Mouse (Mus musculus): ENCODE results near the gene Slc22a17.

Slc22a17 gene

GRCm38 (mm10) chr14:54900383-54900782 is 12.5 kb downstream of the Slc22a17 start:
- DNase-seq (ENCODE audit: low read depth, low spot score), result no peak

GRCm38 (mm10) chr14:54897445-54897844 is 15.5 kb downstream of the Slc22a17 start:
- no peak for DNase-seq (ENCODE audit: low read depth, low spot score)

GRCm38 (mm10) chr14:54894296-54895151 is 18.4 kb downstream of the Slc22a17 start:
- DNase-seq (ENCODE audit: low read depth, low spot score), result no peak

- DNase-seq (ENCODE audit: low read depth, low spot score), result peak; percentile 100
Observed at GRCm38 (mm10) chr14:54893651-54894181, 19.2 kb downstream of the Slc22a17 start.

GRCm38 (mm10) chr14:54892200-54892599 is 20.7 kb downstream of the Slc22a17 start, which contains the start of gene Pabpn1:
Gene Pabpn1 (plus strand): TSS chr14:54892500.
- no peak for DNase-seq (ENCODE audit: low read depth, low spot score)

GRCm38 (mm10) chr14:54885309-54885708 is 27.6 kb downstream of the Slc22a17 start:
- no peak for DNase-seq (ENCODE audit: low read depth, low spot score)

- DNase-seq (ENCODE audit: low read depth, low spot score), result no peak
Observed at GRCm38 (mm10) chr14:54884022-54884712, 28.8 kb downstream of the Slc22a17 start.

- no peak for DNase-seq (ENCODE audit: low read depth, low spot score)
Observed at GRCm38 (mm10) chr14:54883154-54884021, 29.5 kb downstream of the Slc22a17 start, which contains the start of the genes Bcl2l2 and Gm20521. Gene Bcl2l2 (plus strand): TSS chr14:54883377. Gene Gm20521 (plus strand): TSS chr14:54883441.

GRCm38 (mm10) chr14:54877048-54877715 is 35.8 kb downstream of the Slc22a17 start, which contains the start of gene Ppp1r3e:
Gene Ppp1r3e (minus strand): TSS chr14:54877550.
- no peak for DNase-seq (ENCODE audit: low read depth, low spot score)

- no peak for DNase-seq (ENCODE audit: low read depth, low spot score)
Observed at GRCm38 (mm10) chr14:54876539-54877047, 36.3 kb downstream of the Slc22a17 start.

- no peak for DNase-seq (ENCODE audit: low read depth, low spot score)
Observed at GRCm38 (mm10) chr14:54875844-54876538, 36.9 kb downstream of the Slc22a17 start.

GRCm38 (mm10) chr14:54874165-54874564 is 38.8 kb downstream of the Slc22a17 start:
- DNase-seq (ENCODE audit: low read depth, low spot score), result no peak

- DNase-seq (ENCODE audit: low read depth, low spot score), result no peak
Observed at GRCm38 (mm10) chr14:54870861-54871260, 42.1 kb downstream of the Slc22a17 start, which contains the start of gene Homez. Gene Homez (minus strand): TSS chr14:54870961.

GRCm38 (mm10) chr14:54868026-54868425 is 44.9 kb downstream of the Slc22a17 start:
- no peak for DNase-seq (ENCODE audit: low read depth, low spot score)

- DNase-seq (ENCODE audit: low read depth, low spot score), result no peak
Observed at GRCm38 (mm10) chr14:54866936-54867335, 46.0 kb downstream of the Slc22a17 start.

- DNase-seq (ENCODE audit: low read depth, low spot score), result no peak
Observed at GRCm38 (mm10) chr14:54866268-54866667, 46.7 kb downstream of the Slc22a17 start.

- DNase-seq (ENCODE audit: low read depth, low spot score), result no peak
Observed at GRCm38 (mm10) chr14:54865626-54866025, 47.3 kb downstream of the Slc22a17 start.

GRCm38 (mm10) chr14:54864313-54865036 is 48.5 kb downstream of the Slc22a17 start:
- no peak for DNase-seq (ENCODE audit: low read depth, low spot score)
